Mouse (Mus musculus) heart, embryonic 13.5 days (tissue): ENCODE measurements around the gene Zfp786. TPM values are rescaled to one million over a fixed set of nuclear protein-coding genes. Genes with fewer than 3 reads are reported as not detected.

Experiments used
- ATAC-seq: fragments of 200-750 bp; cut with Nextera tagmentation; 2 replicates; pipeline ENCODE4 v1.8.0; 2017; ENCODE audit warnings: moderate TSS enrichment; ENCODE audit not compliant: insufficient number of reproducible peaks, low FRiP score, low TSS enrichment; ENCODE audit errors: extremely low read depth
- H3K27ac ChIP-seq: fragments of 300-500 bp; sonication (generic); replicated peaks from 2 replicates; pipeline ENCODE4 v1.5.1; 2015; ENCODE audit warnings: moderate library complexity, mild to moderate bottlenecking, inconsistent platforms
- H3K27me3 ChIP-seq: fragments of 300-500 bp; sonication (generic); replicated peaks from 2 replicates; pipeline ENCODE4 v1.6.1; 2015; ENCODE audit warnings: mild to moderate bottlenecking, inconsistent platforms
- H3K36me3 ChIP-seq: fragments of 300-500 bp; sonication (generic); 2 replicates; pipeline ENCODE4 v1.6.1; 2015; ENCODE audit warnings: mild to moderate bottlenecking, inconsistent platforms
- H3K4me1 ChIP-seq: fragments of 300-500 bp; sonication (generic); 2 replicates; pipeline ENCODE4 v1.6.1; 2015; ENCODE audit warnings: inconsistent platforms
- H3K4me2 ChIP-seq: fragments of 300-500 bp; sonication (generic); 2 replicates; pipeline ENCODE4 v1.6.1; 2015; ENCODE audit warnings: inconsistent platforms, mild to moderate bottlenecking, moderate library complexity
- H3K4me3 ChIP-seq: fragments of 300-500 bp; sonication (generic); 2 replicates; pipeline ENCODE4 v1.5.1; 2015; ENCODE audit warnings: moderate library complexity, mild to moderate bottlenecking, inconsistent platforms
- H3K9ac ChIP-seq: fragments of 300-500 bp; sonication (generic); 2 replicates; pipeline ENCODE4 v1.6.1; 2015; ENCODE audit warnings: inconsistent platforms, mild to moderate bottlenecking, moderate library complexity
- H3K9me3 ChIP-seq: fragments of 300-500 bp; sonication (generic); 2 replicates; pipeline ENCODE4 v1.6.1; 2016; ENCODE audit warnings: inconsistent platforms
- WGBS: fragments of 180-500 bp; shearing (Covaris S2); methylation state at CpG from one replicate; pipeline ENCODE4 v1.1.7; 2015; ENCODE audit warnings: mixed read lengths; 5-methylcytosine and 5-hydroxymethylcytosine counted together
- polyA plus RNA-seq: library from polyadenylated mRNA; unstranded; fragments of >200 nt; fragmentation: Nextera tagmentation; extraction: Ambion mirVana; gene quantifications from 2 replicates; pipeline ENCODE4 v1.2.1, GENCODE M21; 2015

The Zfp786 gene
- polyA plus RNA-seq, 1 experiment from 2014 or later: 1.2 TPM

DNA sequence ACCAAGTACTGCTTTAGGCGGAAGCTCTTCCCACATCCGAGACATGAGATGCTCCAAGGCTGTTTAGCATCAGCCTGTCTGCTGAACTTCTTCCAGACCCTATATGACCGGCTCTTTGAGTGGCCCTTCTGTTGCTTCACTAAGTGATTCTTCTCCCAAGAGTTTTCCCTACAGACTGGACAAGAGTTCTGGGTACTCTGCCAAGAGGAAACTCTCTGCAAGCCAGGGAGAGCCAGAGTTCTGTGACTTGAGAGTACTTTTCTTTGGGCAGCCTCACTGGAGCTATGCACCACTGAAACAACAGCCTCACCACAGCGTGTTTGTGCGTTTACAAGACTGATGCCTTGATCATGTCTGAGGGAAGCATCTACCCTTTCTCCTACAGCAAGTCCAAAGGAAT lies 9.4 kb downstream of the Zfp786 start:
- no peak overlapping the region for H3K9ac ChIP-seq
- ATAC-seq: no peak
- 80% methylated on average over 5 of the region's 5 CpGs for WGBS
- no peaks in the 10 kb centered on the region for H3K9me3 ChIP-seq
- peaks cover 26% of the 10 kb centered on the region; the same call in 1 of the 2 replicates for H3K36me3 ChIP-seq
- H3K27ac ChIP-seq: no peak overlapping the region
- H3K27me3 ChIP-seq: no peaks in the 10 kb centered on the region
- H3K4me1 ChIP-seq: no peaks in the 10 kb centered on the region
- H3K4me3 ChIP-seq: no peak overlapping the region
- H3K4me2 ChIP-seq: no peak overlapping the region

DNA sequence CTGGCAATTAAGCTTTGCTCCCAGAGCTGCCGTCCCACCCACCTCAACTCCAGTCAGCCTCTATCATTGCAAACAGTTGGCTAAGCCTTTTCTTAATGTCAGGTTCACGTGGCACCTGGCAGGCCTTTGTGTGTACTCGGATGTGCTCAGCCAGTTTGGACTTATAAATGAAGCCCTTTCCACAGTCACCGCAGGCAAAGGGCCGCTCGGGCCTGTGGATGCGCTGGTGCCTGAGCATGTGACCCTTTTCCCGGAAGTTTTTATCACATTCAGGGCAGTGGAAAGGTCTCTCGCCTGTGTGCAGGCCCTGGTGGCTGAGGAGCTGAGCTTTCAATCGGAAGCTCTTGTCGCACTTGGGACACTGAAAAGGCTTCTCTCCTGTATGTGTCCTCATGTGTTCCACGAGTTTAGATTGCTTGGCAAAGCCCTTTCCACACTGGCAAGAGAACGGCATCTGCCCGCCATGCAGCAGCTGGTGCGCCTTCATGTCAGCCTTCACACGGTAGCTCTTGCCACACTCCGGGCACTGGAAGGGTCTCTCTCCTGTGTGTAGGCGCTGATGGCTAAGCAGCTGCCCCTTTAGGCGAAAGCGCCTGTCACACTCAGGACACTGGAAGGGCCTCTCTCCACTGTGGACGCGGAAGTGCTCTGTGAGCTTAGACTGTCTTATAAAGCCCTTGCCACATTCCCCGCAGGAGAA lies 10.9 kb downstream of the Zfp786 start:
- ATAC-seq: no peak
- H3K27ac ChIP-seq: no peak overlapping the region
- H3K36me3 ChIP-seq: peaks cover 25% of the 10 kb centered on the region; the same call in 1 of the 2 replicates
- no peaks in the 10 kb centered on the region for H3K9me3 ChIP-seq
- peak overlapping the region; percentile 21; the same call in 1 of the 2 replicates for H3K9ac ChIP-seq
- H3K27me3 ChIP-seq: no peaks in the 10 kb centered on the region
- H3K4me1 ChIP-seq: no peaks in the 10 kb centered on the region
- 86% methylated on average over 23 of the region's 23 CpGs for WGBS
- no peak overlapping the region for H3K4me2 ChIP-seq
- no peak overlapping the region for H3K4me3 ChIP-seq

- H3K4me2 ChIP-seq: no peak overlapping the region
- H3K36me3 ChIP-seq: peaks cover 20% of the 10 kb centered on the region; the same call in 1 of the 2 replicates
- no peak overlapping the region for H3K9ac ChIP-seq
- no peak overlapping the region for H3K4me3 ChIP-seq
- H3K4me1 ChIP-seq: peaks cover 7% of the 10 kb centered on the region
- no peak for ATAC-seq
- no peaks in the 10 kb centered on the region for H3K27me3 ChIP-seq
- H3K27ac ChIP-seq: no peak overlapping the region
- 80% methylated on average over 8 of the region's 8 CpGs for WGBS
- no peaks in the 10 kb centered on the region for H3K9me3 ChIP-seq
Observed at GRCm38 (mm10) chr6:47818721-47819120, 11.9 kb downstream of the Zfp786 start.

DNA sequence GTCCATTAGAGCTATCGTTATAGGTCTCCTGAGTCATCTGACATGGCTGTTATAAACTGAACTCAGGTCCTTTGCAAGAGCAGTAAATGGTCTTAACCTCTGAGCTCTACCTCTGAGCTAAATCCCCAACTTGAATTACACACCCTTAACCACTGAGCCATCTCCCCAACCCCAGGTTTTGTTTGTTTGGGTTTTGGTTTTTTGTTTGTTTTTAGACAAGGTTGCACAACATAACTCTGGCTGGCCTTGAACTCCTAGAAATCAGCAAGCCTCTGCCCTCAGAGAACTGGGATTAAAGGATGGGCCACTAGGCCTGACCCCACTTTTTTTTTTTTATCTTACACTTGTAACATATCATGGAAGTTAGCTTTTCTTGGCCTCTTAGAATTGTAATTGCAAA lies 14.5 kb downstream of the Zfp786 start:
- peaks cover 14% of the 10 kb centered on the region; the same call in 1 of the 2 replicates for H3K36me3 ChIP-seq
- 100% methylated on average over 1 of the region's 1 CpGs for WGBS

DNA sequence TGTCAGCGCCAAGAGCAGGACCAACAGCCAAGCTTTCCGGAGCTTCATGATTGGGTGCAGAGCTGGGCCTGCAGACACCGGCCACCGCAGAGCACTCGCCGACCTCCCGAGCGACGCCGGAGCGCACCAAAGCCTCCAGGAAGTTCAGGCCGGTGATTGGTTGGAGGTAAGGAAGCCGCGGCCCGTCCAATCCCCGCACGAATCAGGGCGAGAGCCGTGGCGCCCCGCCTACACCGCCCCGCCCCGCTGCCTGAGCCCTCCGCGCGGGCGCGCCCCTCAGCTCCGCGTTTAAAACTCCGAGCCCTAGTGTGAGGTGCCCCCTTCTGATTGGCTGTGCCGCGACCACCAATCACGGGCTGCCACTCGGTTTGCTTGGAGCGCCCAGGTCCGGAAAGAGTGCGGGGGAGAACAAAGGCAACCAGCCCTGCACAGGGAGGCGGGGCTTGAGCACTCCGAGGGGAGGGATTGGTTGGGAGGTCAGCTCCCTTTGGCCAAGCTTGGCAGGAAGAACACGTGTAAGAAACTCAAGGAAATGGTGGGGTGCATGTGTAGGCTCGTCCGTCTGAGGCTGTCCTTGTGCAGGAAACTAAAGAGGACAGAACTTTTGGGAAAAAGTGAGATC lies 17.3 kb downstream of the Zfp786 start, which contains the start of gene Pdia4:
TSS of gene Pdia4 (minus strand) at position 174 of the 622 bp plus-strand sequence.
- H3K4me1 ChIP-seq: peaks cover 40% of the 10 kb centered on the region
- H3K9me3 ChIP-seq: no peaks in the 10 kb centered on the region
- H3K9ac ChIP-seq: peak within 1 kb of the TSS; percentile 86
- H3K27ac ChIP-seq: peak within 1 kb of the TSS; percentile 93
- H3K4me3 ChIP-seq: peak within 1 kb of the TSS; percentile 73
- H3K4me2 ChIP-seq: peak within 1 kb of the TSS; percentile 78
- H3K36me3 ChIP-seq: peaks cover 4% of the 10 kb centered on the region
- WGBS: under 1% methylated on average over 44 of the region's 44 CpGs
- no peaks in the 10 kb centered on the region for H3K27me3 ChIP-seq
- peak; percentile 99 for ATAC-seq

More for the DNA sequence above, 14.5 kb downstream of the Zfp786 start:
- no peaks in the 10 kb centered on the region for H3K9me3 ChIP-seq
- no peak overlapping the region for H3K27ac ChIP-seq
- H3K4me2 ChIP-seq: no peak overlapping the region
- H3K9ac ChIP-seq: no peak overlapping the region
- no peaks in the 10 kb centered on the region for H3K27me3 ChIP-seq
- H3K4me1 ChIP-seq: peaks cover 18% of the 10 kb centered on the region
- no peak for ATAC-seq
- H3K4me3 ChIP-seq: no peak overlapping the region

DNA sequence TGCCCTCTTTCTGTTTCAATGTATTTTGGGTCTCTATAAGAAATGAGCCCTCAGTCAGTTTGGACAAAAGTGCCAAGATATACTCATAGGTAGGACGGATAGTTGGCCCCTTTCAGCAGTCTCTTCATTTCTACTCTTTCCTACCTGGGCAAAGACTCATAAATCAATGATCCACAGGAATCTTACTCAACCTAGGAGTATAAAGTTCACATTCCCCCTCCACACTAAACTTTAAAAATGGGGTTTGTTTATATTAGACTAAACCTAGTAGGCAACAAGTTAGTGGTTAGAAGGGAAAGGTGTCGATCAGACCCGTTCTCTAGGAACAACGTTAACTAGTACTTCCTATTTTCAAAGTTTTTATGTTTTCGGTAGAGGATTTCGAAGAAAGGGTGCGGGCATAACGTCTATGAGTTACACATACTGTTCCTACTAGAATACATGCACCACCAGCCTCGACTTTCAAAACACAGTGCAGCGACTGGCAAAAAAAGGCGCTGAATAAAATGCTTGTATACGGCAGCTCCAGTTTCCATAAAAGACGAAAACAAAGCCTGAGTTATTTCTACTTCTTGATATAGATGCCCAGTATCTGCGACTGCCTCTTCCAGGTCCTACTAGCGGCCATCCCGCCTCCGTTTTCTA lies 18.3 kb downstream of the Zfp786 start:
- Histone ChIP-seq H3K27me3 (no peaks in the 10 kb centered on the region), H3K4me2 (peak overlapping the region; percentile 78), H3K9me3 (no peaks in the 10 kb centered on the region), H3K36me3 (peaks cover 12% of the 10 kb centered on the region), H3K27ac (peak overlapping the region; percentile 93), H3K4me3 (peak overlapping the region; percentile 73), H3K9ac (peak overlapping the region; percentile 86), H3K4me1 (peaks cover 40% of the 10 kb centered on the region)
- WGBS: under 1% methylated on average over 17 of the region's 17 CpGs
- no peak for ATAC-seq

DNA sequence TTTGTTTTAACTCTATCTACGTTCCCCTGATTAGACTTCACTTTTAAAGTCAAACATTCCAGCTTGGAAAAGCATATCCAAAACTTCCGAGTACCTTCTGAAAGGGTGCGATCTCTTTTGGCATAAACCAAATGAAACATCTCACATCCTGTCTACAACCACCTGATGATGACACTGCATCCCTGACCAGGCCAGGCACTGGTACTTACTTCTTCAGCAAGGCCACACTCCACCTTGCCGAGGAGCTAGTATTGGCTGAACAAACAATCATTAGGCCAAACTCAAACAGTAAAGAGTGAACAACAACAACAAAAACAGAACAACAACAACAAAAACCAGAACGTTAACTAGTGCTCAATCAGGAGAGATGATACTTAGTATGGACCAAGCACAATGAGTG lies 19.3 kb downstream of the Zfp786 start:
- WGBS: 51% methylated on average over 5 of the region's 5 CpGs
- Histone ChIP-seq H3K36me3 (peaks cover 21% of the 10 kb centered on the region), H3K4me2 (peak overlapping the region; percentile 78), H3K9me3 (no peaks in the 10 kb centered on the region), H3K27ac (no peak overlapping the region), H3K9ac (peak overlapping the region; percentile 86), H3K27me3 (no peaks in the 10 kb centered on the region), H3K4me3 (peak overlapping the region; percentile 73), H3K4me1 (peaks cover 40% of the 10 kb centered on the region)
- no peak for ATAC-seq

- Histone ChIP-seq H3K36me3 (peaks cover 32% of the 10 kb centered on the region), H3K4me3 (no peak overlapping the region), H3K4me2 (peak overlapping the region; percentile 78; the same call in 1 of the 2 replicates), H3K9ac (no peak overlapping the region), H3K9me3 (no peaks in the 10 kb centered on the region), H3K4me1 (peaks cover 40% of the 10 kb centered on the region), H3K27ac (no peak overlapping the region), H3K27me3 (no peaks in the 10 kb centered on the region)
- no peak for ATAC-seq
- 68% methylated on average over 2 of the region's 2 CpGs for WGBS
Observed at GRCm38 (mm10) chr6:47810181-47810580, 20.5 kb downstream of the Zfp786 start.

- 77% methylated on average over 4 of the region's 4 CpGs for WGBS
- ATAC-seq: no peak
Observed at GRCm38 (mm10) chr6:47809053-47809452, 21.6 kb downstream of the Zfp786 start.

DNA sequence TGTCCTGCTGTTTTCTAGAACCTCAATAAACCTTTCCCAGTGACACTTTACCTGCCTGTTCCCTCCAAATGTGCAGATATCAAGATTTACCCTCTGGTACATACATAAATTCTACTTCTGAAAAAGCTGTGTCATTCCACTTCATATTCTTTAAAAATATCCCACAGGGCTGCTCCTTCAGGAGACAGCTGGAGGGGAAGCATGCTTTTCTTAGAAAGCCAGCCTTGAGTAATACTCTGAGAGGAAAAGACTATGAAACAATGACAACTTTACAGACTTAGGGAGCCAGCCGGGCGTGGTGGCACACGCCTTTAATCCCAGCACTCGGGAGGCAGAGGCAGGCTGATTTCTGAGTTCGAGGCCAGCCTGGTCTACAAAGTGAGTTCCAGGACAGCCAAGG lies 22.1 kb downstream of the Zfp786 start:
- peaks cover 49% of the 10 kb centered on the region for H3K36me3 ChIP-seq
- no peak overlapping the region for H3K4me3 ChIP-seq
- H3K9ac ChIP-seq: no peak overlapping the region
- WGBS: 89% methylated on average over 5 of the region's 5 CpGs
- no peak overlapping the region for H3K27ac ChIP-seq
- H3K27me3 ChIP-seq: no peaks in the 10 kb centered on the region
- ATAC-seq: no peak
- H3K4me2 ChIP-seq: no peak overlapping the region
- no peaks in the 10 kb centered on the region for H3K9me3 ChIP-seq
- H3K4me1 ChIP-seq: peaks cover 33% of the 10 kb centered on the region

More at GRCm38 (mm10) chr6:47809053-47809452, 21.6 kb downstream of the Zfp786 start:
- Histone ChIP-seq H3K27me3 (no peaks in the 10 kb centered on the region), H3K4me2 (no peak overlapping the region), H3K36me3 (peaks cover 44% of the 10 kb centered on the region), H3K4me3 (no peak overlapping the region), H3K27ac (no peak overlapping the region), H3K9ac (no peak overlapping the region), H3K4me1 (peaks cover 36% of the 10 kb centered on the region), H3K9me3 (no peaks in the 10 kb centered on the region)

DNA sequence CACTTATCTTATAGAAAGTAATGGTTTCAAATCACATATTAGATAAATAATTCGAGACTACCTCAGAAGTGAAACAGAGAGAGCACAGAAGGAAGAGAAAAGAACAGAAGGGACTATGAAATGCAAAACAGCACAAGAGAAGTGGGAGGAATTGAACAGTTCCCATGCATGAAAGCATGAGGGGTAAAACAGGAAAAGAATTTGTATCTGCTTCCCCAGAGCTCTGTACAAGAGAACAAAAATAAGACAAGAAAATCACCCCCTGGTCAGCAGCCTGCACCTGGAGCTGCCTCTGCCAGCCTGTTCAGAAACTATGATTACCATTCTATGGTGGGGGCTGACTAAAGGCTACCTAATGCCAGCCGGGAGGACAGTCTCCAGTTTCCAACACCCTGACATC lies 23.2 kb downstream of the Zfp786 start:
- WGBS: 79% methylated on average over 2 of the region's 2 CpGs
- Histone ChIP-seq H3K27ac (no peak overlapping the region), H3K27me3 (no peaks in the 10 kb centered on the region), H3K4me1 (peaks cover 33% of the 10 kb centered on the region), H3K4me2 (no peak overlapping the region), H3K36me3 (peaks cover 60% of the 10 kb centered on the region), H3K4me3 (no peak overlapping the region), H3K9me3 (no peaks in the 10 kb centered on the region), H3K9ac (no peak overlapping the region)
- no peak for ATAC-seq
